ENCODE assay signal across 25 mouse cellular contexts in the genomic region with DNA sequence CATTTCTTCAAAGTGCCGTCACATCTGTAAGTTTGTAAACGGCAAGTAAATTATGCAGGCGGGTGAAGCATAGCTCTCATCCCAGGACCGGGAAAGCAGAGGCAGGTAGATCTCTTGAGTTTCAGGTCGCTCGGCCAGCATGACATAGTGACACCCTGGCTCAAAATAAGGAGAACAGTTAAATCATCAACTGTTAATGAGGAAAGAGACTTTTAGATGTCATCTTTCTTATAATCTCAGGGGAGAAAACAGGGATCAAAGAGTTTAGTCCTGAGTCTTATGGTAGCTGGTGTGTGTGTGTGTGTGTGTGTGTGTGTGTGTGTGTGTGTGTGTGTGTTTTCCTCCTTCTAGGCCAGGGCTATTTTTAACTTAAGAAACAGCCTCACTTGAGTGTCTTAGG. TPM values are rescaled to one million over a fixed set of nuclear protein-coding genes. Genes with fewer than 3 reads are reported as not detected.
DNase-seq lines count a peak whose midpoint lies in the region; ATAC-seq and TF ChIP-seq lines count a peak whose summit lies in the region.
"Had no signal": no experiment of that assay in that cellular context is flagged by ENCODE, and none has a peak within 500 bp of the region (broad histone marks: within the 10 kb centered on the region; RNA-seq: fewer than 3 reads in every experiment).

No protein-coding gene starts in this region.

- in situ Hi-C loops in ES-E14 (cut with MboI; ENCODE audit: low sequenced_read_pairs in 2 of 2, unreplicated experiment in 2 of 2): no loop called here

- no peak overlapping the region for H3K9ac ChIP-seq in midbrain, embryonic 11.5 days (ENCODE audit: low read length)
- no peak overlapping the region for H3K9ac ChIP-seq in midbrain, embryonic 13.5 days (replicated peaks)
- peak overlapping the region; percentile 60 for H3K9ac ChIP-seq in ES-E14 (ENCODE audit: insufficient read depth, low read depth, low read length, poor library complexity, severe bottlenecking)
- peak overlapping the region; percentile 37; the same call in 1 of the 2 replicates for H3K9ac ChIP-seq in MEL (ENCODE audit: control insufficient read depth, low read depth, low read length, poor library complexity, severe bottlenecking)
- H3K9ac ChIP-seq: embryonic facial prominence, embryonic 13.5 days; embryonic facial prominence, embryonic 15.5 days; forebrain, embryonic 12.5 days had no signal

- H3K4me3 ChIP-seq in midbrain, embryonic 11.5 days (ENCODE audit: low read depth, low read length): no peak overlapping the region
- no peak overlapping the region for H3K4me3 ChIP-seq in midbrain, embryonic 13.5 days (replicated peaks)
- H3K4me3 ChIP-seq in ES-E14 (ENCODE audit: insufficient read depth in 1 of 2, low read depth in 1 of 2, low read length in 2 of 2, poor library complexity in 1 of 2, severe bottlenecking in 1 of 2): peak overlapping the region in 1 of 2 experiments; percentile 22; a peak in 2 of 4 replicates
- peak overlapping the region in 1 of 2 experiments; percentile 1; a peak in 2 of 4 replicates for H3K4me3 ChIP-seq in MEL (ENCODE audit: control insufficient read depth in 1 of 2, insufficient read depth in 1 of 2, low read depth in 2 of 2, low read length in 2 of 2)
- H3K4me3 ChIP-seq: embryonic facial prominence, embryonic 13.5 days; embryonic facial prominence, embryonic 15.5 days; erythroblast, embryonic 14.5 days; forebrain, embryonic 10.5 days; forebrain, embryonic 12.5 days had no signal

- H3K4me2 ChIP-seq in midbrain, embryonic 11.5 days: no peak overlapping the region
- no peak overlapping the region for H3K4me2 ChIP-seq in midbrain, embryonic 13.5 days (replicated peaks)
- H3K4me2 ChIP-seq: embryonic facial prominence, embryonic 13.5 days; embryonic facial prominence, embryonic 15.5 days; forebrain, embryonic 12.5 days had no signal

- TF ChIP-seq CTCF in MEL (IDR thresholded peaks at IDR 0.05 in 2 of 3, conservative IDR thresholded peaks at IDR 0.05 in 1 of 3; ENCODE audit: control insufficient read depth in 1 of 3, insufficient read depth in 1 of 3, low read depth in 2 of 3, low read length in 3 of 3, poor library complexity in 1 of 3, severe bottlenecking in 1 of 3): no peak

- H3K9me3 ChIP-seq in midbrain, embryonic 11.5 days (ENCODE audit: control insufficient read depth, low read length): no peaks in the 10 kb centered on the region
- H3K9me3 ChIP-seq in midbrain, embryonic 13.5 days: 0 out of 2 replicates have a peak, but pooled peaks cover 3% of the 10 kb centered on the region
- H3K9me3 ChIP-seq in ES-E14 (ENCODE audit: control insufficient read depth, insufficient read depth, low read depth, low read length) (no peaks in the 10 kb centered on the region), MEL (replicated peaks; ENCODE audit: insufficient read depth, low read length) (no peaks in the 10 kb centered on the region)
- H3K9me3 ChIP-seq: embryonic facial prominence, embryonic 13.5 days; embryonic facial prominence, embryonic 15.5 days; forebrain, embryonic 12.5 days had no signal

- no peak for TF ChIP-seq RAD21 in MEL (IDR thresholded peaks at IDR 0.05; ENCODE audit: low read depth, low read length)

- WGBS in midbrain, embryonic 11.5 days: 93% methylated on average over 6 of the region's 6 CpGs
- WGBS in midbrain, embryonic 13.5 days: 94% methylated on average over 6 of the region's 6 CpGs

- H3K27me3 ChIP-seq in midbrain, embryonic 11.5 days (ENCODE audit: control insufficient read depth, insufficient read depth, low read length): no peaks in the 10 kb centered on the region
- 0 out of 2 replicates have a peak, but pooled peaks cover 3% of the 10 kb centered on the region for H3K27me3 ChIP-seq in midbrain, embryonic 13.5 days
- H3K27me3 ChIP-seq in MEL (ENCODE audit: control insufficient read depth in 1 of 2, insufficient read depth in 2 of 2, low read length in 2 of 2): no peaks in the 10 kb centered on the region
- H3K27me3 ChIP-seq: CH12.LX; embryonic facial prominence, embryonic 13.5 days; embryonic facial prominence, embryonic 15.5 days; forebrain, embryonic 12.5 days had no signal

- DNase-seq in midbrain, embryonic 11.5 days (ENCODE audit: low spot score, missing footprints): peak; percentile 28
- no peak for DNase-seq in ES-E14 (ENCODE audit: low read depth, low spot score)
- no peak for DNase-seq in MEL (ENCODE audit: low read depth, low spot score)
- no peak for DNase-seq in layer of hippocampus, postnatal 10 days (ENCODE audit: low spot score in 2 of 2)
- DNase-seq in urinary bladder, postnatal 36 days (ENCODE audit: low spot score in 2 of 2): no peak
- DNase-seq: adrenal gland, adult 8-10 months; adrenal gland, postnatal 14 days; adrenal gland, postnatal 36 days; B cell, adult 2 months; cerebellum, adult 11-12 months; cerebellum, adult 2 months; cerebellum, adult 9-10 months; cerebellum, postnatal 10 days; cerebellum, postnatal 25 days; embryo, embryonic 11 days had no signal

- ATAC-seq in midbrain, embryonic 11.5 days (ENCODE audit: low FRiP score): no peak
- no peak for ATAC-seq in midbrain, embryonic 13.5 days
- ATAC-seq: CD4-positive, CD25-positive, alpha-beta regulatory T cell, adult 4 months; forebrain, embryonic 14.5 days; forebrain, embryonic 16.5 days had no signal

- TF ChIP-seq POLR2A in MEL (IDR thresholded peaks at IDR 0.05; ENCODE audit: control insufficient read depth in 1 of 2, insufficient read depth in 1 of 2, low read depth in 1 of 2, low read length in 2 of 2, poor library complexity in 1 of 2): no peak; a peak in 1 of 4 replicates

- no peak overlapping the region for H3K27ac ChIP-seq in midbrain, embryonic 11.5 days (ENCODE audit: low read depth, low read length)
- H3K27ac ChIP-seq in midbrain, embryonic 13.5 days: no peak overlapping the region
- H3K27ac ChIP-seq in ES-E14 (ENCODE audit: insufficient read depth, low read depth, low read length, poor library complexity, severe bottlenecking) (no peak overlapping the region; the same call in 1 of the 2 replicates), MEL (ENCODE audit: control insufficient read depth, low read depth, low read length) (no peak overlapping the region)
- H3K27ac ChIP-seq: embryonic facial prominence, embryonic 13.5 days; embryonic facial prominence, embryonic 15.5 days; forebrain, embryonic 10.5 days; forebrain, embryonic 12.5 days had no signal

- peaks cover 2% of the 10 kb centered on the region; the same call in 1 of the 2 replicates for H3K4me1 ChIP-seq in midbrain, embryonic 11.5 days (ENCODE audit: control insufficient read depth, insufficient read depth, low read length)
- H3K4me1 ChIP-seq in midbrain, embryonic 13.5 days (replicated peaks): peaks cover 8% of the 10 kb centered on the region
- H3K4me1 ChIP-seq in ES-E14 (ENCODE audit: control insufficient read depth in 2 of 2, insufficient read depth in 2 of 2, low read length in 2 of 2, poor library complexity in 1 of 2) (peaks cover 0 to 8% of the 10 kb centered on the region in 2 experiments; a peak in 2 of 4 replicates), MEL (ENCODE audit: control insufficient read depth in 1 of 2, insufficient read depth in 2 of 2, low read length in 2 of 2) (peaks cover 2 to 5% of the 10 kb centered on the region in 2 experiments; a peak in 1 of 4 replicates)

- TF ChIP-seq EP300 in MEL (IDR thresholded peaks at IDR 0.05; ENCODE audit: low read depth in 1 of 2, low read length in 2 of 2): no peak

- H3K36me3 ChIP-seq in midbrain, embryonic 11.5 days (ENCODE audit: control insufficient read depth, insufficient read depth, low read length): no peaks in the 10 kb centered on the region
- H3K36me3 ChIP-seq in midbrain, embryonic 13.5 days: no peaks in the 10 kb centered on the region
- H3K36me3 ChIP-seq in ES-E14 (ENCODE audit: control insufficient read depth, insufficient read depth, low read length, poor library complexity, severe bottlenecking) (peaks cover 46% of the 10 kb centered on the region), MEL (ENCODE audit: control insufficient read depth in 1 of 2, insufficient read depth in 2 of 2, low read length in 2 of 2) (peaks cover 20 to 29% of the 10 kb centered on the region in 2 experiments)
- H3K36me3 ChIP-seq: embryonic facial prominence, embryonic 13.5 days; embryonic facial prominence, embryonic 15.5 days; forebrain, embryonic 10.5 days; forebrain, embryonic 12.5 days had no signal

- peaks cover 84% of the 10 kb centered on the region for H3K79me2 ChIP-seq in MEL (ENCODE audit: control insufficient read depth, insufficient read depth, low read length, poor library complexity)

TF ChIP-seq in ES-E14, 5 proteins besides CTCF, POLR2A, EP300 and RAD21:
- TF ChIP-seq HCFC1 (IDR thresholded peaks at IDR 0.05; ENCODE audit: borderline replicate concordance, insufficient read depth, low read length) (no peak), ZC3H11A (IDR thresholded peaks at IDR 0.05; ENCODE audit: borderline replicate concordance, low read depth, low read length) (no peak), ZNF384 (IDR thresholded peaks at IDR 0.05; ENCODE audit: low read depth, low read length) (peak; percentile 90), MAFK (IDR thresholded peaks at IDR 0.05; ENCODE audit: insufficient read depth, low read depth, low read length) (no peak), CHD2 (IDR thresholded peaks at IDR 0.05; ENCODE audit: low read depth, low read length) (no peak)

TF ChIP-seq in MEL, 35 proteins besides CTCF, POLR2A, EP300 and RAD21:
- TF ChIP-seq MAFK (IDR thresholded peaks at IDR 0.05; ENCODE audit: borderline replicate concordance, low read depth, low read length): no peak
- TF ChIP-seq ZNF384 (IDR thresholded peaks at IDR 0.05; ENCODE audit: low read depth, low read length): peak; percentile 75
- no peak for TF ChIP-seq HCFC1 (IDR thresholded peaks at IDR 0.05; ENCODE audit: low read depth, low read length)
- TF ChIP-seq USF1 (IDR thresholded peaks at IDR 0.05; ENCODE audit: low read depth, low read length): no peak
TF ChIP-seq in MEL: peak in this region for 1.

RNA-seq across cellular contexts. Expression of a gene that starts 5.0 kb away (rescaled TPM):
- 17.1 and 20.2 TPM in 2 replicates for polyA plus RNA-seq in midbrain, embryonic 11.5 days (2014; fragmentation: Nextera tagmentation; extraction: Ambion mirVana)
- polyA plus RNA-seq in midbrain, embryonic 13.5 days (2015; fragmentation: Nextera tagmentation; extraction: Ambion mirVana): 10.5 and 13.2 TPM in 2 replicates
- 218 and 272 TPM in 2 replicates for total RNA-seq in ES-E14 (2012; rRNA removed)
- 98.8 and 116 TPM in 2 replicates for total RNA-seq in MEL (2012; rRNA removed)
- polyA plus RNA-seq in MEL (2012; ENCODE audit: insufficient read depth in 1 of 2, insufficient read length in 2 of 2, low read depth in 1 of 2, low replicate concordance in 2 of 2, missing spikeins in 1 of 2): 100 to 1,000 TPM; 134 to 150 TPM
- total RNA-seq in layer of hippocampus, postnatal 10 days (2021): 10 to 100 TPM; 18.6 to 23.0 TPM

Comparison
In these comparisons a context has a peak if more than half of its experiments do, and no peak if none do; other contexts are left out.
1. H3K9ac ChIP-seq: peak in ES-E14 (single experiment) and MEL (single experiment); none in midbrain, embryonic 11.5 days (single experiment) and midbrain, embryonic 13.5 days (single experiment).